Mouse (Mus musculus): ENCODE data around the gene Fxyd3.

Fxyd3 gene

GRCm38 (mm10) chr7:31035291-31035690 lies 41.2 kb downstream of the Fxyd3 start:
- in situ Hi-C loops (cut with MboI; ENCODE audit: low pct_unique_long_range_greater_than_20kb in 1 of 2, low sequenced_read_pairs in 2 of 2, unreplicated experiment in 1 of 2): no loop called here

- in situ Hi-C loops (cut with MboI; ENCODE audit: low pct_unique_long_range_greater_than_20kb in 1 of 2, low sequenced_read_pairs in 2 of 2, unreplicated experiment in 1 of 2): no loop called here
These were observed 41.7 kb downstream of the Fxyd3 start for GRCm38 (mm10) chr7:31034789-31035188.

GRCm38 (mm10) chr7:31033409-31034165 lies 42.9 kb downstream of the Fxyd3 start:
- in situ Hi-C loops (cut with MboI; ENCODE audit: low pct_unique_long_range_greater_than_20kb in 1 of 2, low sequenced_read_pairs in 2 of 2, unreplicated experiment in 1 of 2): no loop called here

- in situ Hi-C loops (cut with MboI; ENCODE audit: low pct_unique_long_range_greater_than_20kb in 1 of 2, low sequenced_read_pairs in 2 of 2, unreplicated experiment in 1 of 2): no loop called here
These were observed 44.8 kb downstream of the Fxyd3 start for GRCm38 (mm10) chr7:31031731-31032130.

GRCm38 (mm10) chr7:31030717-31031116 lies 45.8 kb downstream of the Fxyd3 start:
- in situ Hi-C loops (cut with MboI; ENCODE audit: low pct_unique_long_range_greater_than_20kb in 1 of 2, low sequenced_read_pairs in 2 of 2, unreplicated experiment in 1 of 2): no loop called here

- in situ Hi-C loops (cut with MboI; ENCODE audit: low pct_unique_long_range_greater_than_20kb in 1 of 2, low sequenced_read_pairs in 2 of 2, unreplicated experiment in 1 of 2): no loop called here
These were observed 47.9 kb downstream of the Fxyd3 start for GRCm38 (mm10) chr7:31028609-31029008.

All from mouse embryonic stem cell (cell line).